Mouse (Mus musculus): ENCODE data around the gene Nfya. TPM values are rescaled to one million over a fixed set of nuclear protein-coding genes. Genes with fewer than 3 reads are reported as not detected.
"Not testable (repeated sequence)": the region's sequence is repeated elsewhere in the genome, so short reads cannot be mapped to it uniquely, and the experiment has no call there.

Nfya gene
- total RNA-seq, 2 experiments from 2014 or later, result 6.9 TPM

DNA sequence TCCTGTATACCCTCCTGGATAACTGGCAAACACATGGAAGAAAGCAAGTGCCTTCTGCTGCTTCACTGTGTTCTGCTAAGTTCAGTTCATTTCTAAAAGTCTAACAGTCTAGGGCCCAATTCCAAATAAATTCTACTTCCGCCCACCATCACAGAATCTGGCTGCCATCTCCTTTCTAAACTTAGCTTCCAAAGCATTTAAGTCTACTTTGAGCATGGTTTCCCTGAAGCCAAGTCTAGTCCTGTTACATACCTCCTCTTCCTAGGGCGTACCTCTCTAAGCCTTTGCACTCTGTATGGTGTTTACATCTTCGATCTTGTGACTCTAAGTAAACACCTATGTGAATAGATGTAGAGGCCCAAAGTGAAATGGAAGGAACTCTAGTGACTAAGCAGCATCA is 17.1 kb downstream of the Nfya start:
- DNase-seq, result no peak

DNA sequence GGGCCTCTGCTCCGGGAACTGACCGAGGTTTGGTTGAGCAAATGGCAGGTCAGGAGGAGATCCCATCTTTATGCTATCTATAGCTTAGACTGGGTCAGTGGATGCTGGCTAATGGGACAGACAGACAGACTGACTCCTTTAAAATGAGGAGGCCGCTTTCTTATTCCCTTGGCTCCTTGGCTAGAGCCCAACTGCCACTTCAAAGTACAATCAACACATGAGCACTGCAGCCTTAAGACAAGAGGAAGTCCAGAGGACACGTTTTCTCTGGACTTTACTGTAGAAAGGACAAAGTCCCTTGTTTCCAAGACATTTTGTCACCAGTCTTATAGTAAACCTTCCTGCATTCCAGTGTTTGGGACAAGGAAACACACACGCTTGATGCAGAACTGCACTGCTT is 18.3 kb downstream of the Nfya start:
- no peak for DNase-seq

DNA sequence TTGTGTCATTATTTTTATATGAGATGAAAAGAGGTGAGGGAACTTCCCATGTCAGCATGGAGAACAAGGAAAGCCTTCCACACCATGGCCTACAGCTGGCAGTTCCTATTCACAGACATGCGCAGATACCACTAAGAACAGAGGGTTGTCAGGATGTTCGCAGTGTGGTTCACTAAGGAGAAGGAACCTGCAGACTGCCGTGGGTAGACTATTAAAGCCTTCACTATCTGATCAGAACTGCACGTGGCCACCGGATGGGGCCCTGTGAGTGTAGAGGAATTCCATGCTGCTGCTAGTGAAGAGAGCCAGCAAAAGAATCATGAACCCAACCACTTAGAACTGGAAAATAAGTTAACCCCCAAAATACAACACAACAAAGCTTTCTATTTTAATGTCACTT is 20.3 kb downstream of the Nfya start:
- DNase-seq, result no peak

DNA sequence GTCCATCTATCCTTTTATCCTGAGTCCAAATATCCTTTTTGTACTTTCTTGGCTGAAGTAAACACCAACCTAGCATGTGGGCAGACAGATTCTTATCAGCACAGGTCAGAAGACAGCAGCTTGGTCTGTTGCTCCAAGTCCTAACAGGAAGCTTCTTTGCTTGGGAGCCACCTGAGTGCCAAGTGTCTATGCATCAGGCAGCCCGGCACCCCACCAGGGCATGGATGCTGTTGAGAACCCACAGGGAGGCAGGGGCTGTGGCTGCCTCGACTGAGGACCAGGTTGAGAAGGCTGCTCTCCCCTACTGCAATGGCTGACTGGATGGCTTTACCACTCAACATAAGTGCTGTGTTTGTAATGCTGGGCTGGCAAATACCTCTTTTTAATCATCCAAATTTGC is 21.0 kb downstream of the Nfya start:
- no peak for DNase-seq

DNA sequence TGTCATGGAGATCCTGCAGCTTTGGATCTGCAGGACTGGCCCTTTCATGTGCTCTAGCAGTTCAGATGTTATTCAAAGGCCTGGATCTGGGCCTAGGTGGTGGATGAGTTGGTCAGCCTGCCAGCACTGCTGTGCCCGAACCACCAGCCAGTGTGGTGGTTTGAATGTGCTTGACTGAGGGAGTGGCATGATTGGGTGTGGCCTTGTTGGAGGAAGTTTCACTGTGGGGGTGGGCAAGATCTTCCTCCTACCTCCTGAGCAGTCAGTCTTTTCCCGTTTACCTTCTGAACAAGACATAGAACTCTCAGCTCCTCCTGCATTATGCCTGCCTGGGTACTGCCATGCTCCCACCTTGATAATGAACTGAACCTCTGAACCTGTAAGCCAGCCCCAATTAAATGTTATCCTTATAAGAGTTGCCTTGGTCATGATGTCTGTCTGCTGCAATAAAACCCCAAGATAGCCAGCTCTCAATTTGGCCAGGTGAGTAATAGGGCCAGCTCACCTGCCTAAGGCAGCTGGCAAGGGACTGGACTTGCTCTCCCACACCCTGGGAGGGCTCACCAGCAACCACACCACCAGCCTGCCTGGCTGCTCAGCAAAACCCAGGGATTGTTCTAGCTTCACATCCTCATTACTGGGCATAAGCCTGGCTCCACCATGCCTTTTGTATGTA is 23.8 kb downstream of the Nfya start:
- no peak for DNase-seq

DNA sequence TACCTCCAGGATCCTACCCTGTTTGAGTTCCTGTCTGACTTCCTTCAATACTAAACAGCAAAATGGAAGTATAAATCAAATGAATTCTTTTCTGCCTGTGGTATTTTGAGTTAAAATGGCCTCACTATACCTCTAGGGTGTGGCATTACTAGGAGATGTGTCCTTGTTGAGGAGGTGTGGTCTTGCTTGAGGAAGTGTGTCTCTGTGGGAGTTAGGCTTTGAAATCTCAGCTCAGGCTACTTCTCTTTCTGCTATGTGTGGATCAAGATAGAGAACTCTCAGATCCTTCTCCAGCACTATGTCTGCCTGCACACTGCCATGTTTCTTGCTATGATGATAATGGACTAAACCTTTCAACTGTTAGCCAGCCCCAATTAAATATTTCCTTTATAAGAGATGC is 30.7 kb downstream of the Nfya start:
- DNase-seq, result no peak

DNA sequence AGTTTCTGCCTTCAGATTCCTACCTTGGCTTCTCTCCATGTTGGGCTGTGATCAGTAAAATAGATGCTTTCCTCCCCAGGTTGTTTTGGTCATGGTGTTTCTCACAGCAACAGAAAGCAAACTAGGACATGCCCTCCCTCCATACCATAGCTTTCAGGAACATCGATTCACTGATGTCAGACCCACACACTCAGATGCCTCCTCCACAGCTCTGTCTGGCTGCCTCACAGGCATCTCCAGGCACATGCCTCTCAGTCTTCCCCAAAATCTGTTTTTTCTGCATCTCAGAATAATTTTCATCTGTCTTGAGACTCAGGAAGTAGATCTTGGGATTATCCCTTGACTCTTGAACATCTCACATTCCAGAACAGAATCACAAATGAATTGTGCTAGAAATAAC is 33.6 kb downstream of the Nfya start:
- DNase-seq, result no peak

DNA sequence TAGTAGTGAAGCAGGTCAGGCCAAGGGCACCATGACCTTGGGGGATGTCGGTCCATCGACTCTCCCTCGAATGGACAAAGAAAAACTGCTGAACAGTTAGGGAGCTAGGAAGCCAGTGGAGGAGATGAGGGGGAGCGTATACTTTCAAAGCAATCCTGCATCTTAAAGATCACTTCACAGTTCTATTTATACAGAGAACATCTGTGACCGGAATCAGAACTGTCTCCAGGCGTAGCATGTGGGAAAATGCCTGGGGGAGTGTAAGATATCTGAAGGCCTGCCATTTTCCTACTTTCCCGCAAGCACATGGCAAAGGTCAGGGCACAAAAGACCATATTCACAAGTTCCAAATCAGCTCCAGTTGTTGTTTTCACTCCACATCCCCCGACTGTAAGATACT is 36.7 kb downstream of the Nfya start:
- no peak for DNase-seq

DNA sequence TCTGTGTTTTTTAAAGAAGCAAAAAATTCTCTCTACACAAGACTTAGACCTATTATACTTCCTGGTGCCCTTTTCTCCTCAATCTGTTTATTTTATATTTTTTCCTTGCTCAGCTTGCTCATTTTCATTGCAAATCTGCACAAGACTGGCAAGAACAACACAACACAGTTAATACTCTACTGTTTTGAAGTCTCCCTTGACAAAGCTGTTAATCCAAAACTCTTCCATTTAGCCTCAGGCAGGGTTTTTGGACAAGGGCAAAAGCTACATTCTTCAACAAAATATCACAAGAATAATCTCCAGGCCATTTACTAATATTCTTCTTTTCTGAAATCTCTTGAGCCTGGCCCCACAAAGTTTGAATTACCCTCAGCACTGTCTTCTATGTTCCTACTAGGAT is 38.1 kb downstream of the Nfya start:
- no peak for DNase-seq

DNA sequence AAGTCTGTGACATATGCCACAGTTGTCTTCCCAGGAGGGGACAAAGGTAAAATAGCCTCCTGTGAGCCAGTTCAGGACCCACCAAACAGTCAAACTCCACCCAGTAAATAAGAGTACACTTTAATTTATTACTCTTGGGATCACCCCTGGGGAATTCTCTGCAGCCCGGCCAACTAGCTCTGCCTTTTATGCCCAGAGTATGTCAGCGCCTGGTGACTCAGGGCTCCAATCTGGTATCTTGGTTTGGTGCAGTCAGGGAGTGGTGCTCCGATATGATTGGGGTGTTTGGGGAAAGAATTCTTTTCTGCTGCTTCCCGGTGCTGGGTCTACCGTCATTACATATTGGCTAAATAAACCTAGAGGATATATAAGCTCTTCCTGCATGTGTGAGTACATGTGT is 42.9 kb downstream of the Nfya start:
- no peak for DNase-seq

DNA sequence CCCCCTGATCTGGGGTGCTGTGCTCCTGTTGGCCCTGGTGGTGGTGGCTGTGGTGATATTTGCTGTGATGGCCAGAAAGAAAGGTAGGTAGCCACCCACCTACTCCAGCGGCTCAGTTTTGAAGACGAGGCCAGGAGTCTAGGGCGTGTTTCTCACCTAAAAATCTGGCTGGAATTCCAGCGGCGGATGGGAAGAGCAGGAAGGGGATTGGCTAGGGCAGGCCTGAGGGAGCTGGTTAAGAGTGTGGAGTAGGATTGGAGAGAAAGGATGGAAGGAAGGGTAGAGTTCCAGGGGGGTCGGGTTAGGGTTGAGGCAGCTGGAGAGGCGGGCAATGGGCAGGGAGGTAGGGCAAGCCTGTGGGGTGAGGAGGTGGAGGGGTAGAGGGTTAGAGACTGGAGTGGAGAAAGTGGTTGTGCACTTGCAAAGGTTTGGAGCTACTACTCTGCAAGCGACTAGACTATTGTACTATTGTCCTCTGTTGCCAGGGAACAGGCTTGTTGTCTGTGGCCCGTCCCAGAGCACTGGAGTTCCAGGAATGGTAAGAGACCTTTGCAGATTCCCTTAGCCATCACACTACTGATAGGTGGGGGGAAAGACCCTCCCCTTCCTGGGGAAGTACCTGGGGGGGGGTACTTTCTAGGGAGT is 44.1 kb downstream of the Nfya start:
- DNase-seq, result no peak

DNA sequence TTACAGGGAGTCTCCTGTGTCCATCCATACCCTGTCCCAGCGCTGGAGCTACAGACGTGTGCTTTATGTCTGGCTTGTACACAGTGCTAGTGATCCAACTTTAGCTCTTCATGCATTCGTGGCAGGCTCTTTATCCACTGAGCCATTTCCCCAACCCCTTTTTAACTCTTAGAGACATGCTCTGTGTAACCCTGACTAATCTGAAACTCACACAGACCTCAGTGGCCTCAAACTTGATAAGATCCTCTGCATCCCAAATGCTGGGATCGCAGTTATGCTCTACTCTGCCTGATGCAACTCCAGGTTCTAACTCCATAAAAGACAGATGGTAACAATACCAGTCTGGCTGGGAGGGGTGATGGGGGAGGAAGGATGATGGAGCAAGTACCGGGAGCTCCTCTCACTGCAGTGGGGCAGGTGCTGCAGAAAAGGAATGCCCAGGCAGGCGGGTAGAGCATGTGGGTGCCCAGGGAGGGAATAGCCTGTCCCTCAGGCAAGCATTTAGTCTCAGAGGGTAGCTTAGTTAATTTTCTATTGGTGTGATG is 46.2 kb downstream of the Nfya start:
- DNase-seq, result no peak

DNA sequence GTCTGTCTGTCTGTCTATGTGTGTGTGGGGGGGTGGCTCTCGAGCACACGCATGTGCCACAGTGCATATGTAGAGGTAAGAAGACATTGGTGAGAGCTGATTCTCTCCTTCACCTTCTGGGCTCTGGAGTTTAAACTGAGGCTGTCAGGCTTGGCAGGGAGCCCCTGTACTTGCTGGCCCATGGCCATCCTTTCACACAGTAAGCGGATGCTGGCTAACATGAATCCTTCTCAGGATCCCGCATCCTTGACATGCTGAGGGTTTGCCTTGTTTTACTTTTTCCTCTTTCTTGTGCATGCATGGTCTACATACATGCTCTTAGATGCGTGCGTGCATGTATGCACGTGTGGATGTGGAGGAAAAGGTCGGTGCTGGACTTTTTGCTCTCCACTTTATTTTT is 46.7 kb downstream of the Nfya start:
- no peak for DNase-seq

DNA sequence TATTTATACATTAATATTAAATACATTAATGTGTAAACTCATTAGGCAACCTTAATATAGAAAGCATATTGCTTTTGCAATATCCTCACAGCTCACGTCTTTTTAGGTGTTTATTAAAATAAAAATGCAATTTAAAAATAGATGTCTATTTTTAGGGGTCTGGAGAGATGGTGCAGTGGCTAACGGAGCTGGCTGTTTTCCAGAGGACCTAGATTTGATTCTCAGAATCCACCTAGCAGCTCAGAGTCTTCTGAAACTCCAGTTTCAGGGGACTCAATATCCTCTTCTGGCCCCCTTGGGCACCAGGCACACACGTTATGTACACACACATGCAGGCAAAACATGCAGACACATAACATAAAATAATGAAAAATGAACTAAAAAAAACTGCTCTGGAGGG is 47.4 kb downstream of the Nfya start:
- no peak for DNase-seq

DNA sequence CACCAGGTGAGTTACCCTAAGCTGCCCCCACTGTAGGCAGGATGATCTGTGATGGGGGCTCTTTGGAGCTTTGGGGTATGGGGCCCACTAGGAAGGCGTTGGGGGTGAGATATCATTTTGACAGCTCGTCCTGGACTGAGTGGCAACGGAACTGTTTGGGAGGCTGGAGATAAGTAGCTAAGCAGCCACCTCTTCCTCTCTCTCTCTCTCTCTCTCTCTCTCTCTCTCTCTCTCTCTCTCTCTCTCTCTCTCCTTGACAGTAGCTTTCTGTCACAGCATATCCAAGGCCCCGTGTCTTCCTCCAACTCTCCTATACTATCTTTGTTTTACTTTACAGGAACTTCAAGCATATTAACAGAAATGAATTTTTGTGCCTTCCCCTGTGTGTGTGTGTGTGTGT is 49.2 kb downstream of the Nfya start:
- no peak for DNase-seq

DNA sequence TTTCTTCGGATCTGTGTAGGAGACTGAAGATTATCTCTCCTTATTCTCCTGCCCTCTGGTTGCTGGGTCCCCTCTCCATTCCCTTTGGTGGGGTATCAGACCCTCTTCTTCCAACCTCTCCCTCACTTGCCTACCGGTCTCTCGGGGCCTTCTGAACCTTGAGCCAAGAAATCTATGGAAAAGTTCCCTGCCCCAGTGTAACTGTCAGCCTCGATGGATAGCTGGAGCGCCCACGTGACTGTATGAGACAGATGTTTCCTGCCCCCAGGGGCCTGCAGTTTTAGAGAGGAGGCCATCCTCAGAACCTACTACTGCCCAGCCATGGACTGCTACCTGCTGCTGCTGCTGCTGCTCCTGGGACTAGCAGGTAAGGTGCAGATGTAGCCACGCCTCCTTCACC is 50.1 kb downstream of the Nfya start, which contains the start of gene Treml1:
Gene Treml1 (plus strand): TSS at position 301 of the 400 bp plus-strand sequence.
- DNase-seq, result no peak

DNA sequence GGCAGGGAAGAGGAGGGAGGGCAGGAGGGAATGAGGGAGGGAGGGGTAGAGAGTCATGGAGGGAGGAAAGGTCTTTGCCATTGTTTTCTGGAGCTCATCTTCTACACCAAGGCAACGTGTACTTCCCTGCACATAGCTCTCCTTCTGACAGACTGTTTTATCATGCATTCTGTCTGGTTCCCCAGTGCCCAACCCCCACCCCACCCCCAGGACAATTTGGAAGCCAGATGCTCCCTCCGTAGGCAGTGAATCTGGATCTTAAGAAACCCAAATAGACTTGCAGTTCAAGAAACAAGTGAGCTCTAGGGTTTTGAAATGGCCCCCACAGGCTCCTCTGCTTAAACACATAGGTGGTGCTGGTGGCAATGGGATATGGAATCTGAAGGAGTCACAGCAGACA is 51.8 kb downstream of the Nfya start:
- no peak for DNase-seq

DNA sequence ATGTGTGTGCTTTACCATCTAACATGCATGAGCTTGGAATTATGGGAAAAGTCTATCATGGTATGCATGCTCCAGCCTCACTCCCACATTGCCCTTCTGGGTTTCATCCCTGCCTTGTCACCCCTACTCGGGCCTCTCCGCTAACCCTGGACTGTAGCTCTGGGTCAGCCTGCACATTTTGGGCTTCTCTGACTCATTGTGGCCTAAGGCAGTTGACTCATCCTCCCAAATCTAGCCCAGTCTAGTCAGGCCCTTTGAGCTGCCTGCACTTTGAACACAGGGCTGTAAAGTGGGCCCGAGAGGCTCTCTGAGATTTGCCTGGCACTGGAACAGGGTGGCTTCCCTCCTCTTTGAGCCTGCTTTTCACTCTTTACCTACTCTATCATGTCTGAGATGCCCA is 53.9 kb downstream of the Nfya start:
- no peak for DNase-seq

DNA sequence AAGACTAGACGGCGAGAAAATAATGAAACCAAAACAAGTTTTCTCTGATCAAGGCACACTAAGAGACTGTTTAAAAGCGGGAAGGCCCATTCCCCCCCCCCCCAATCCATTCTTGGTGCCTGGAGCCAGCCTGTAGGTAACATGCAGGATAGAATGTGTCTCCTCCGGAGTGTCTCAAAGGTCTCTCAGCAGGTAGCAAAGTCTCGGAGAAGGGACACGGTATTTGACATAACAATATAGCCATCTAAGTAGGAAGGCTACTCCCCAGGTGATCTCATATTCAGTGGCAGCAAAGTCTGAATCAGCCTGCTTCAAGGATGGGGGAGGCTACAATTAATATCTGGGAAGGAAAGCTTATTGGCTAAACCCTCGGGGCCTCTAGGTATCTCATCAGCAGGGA is 56.7 kb downstream of the Nfya start:
- not testable (repeated sequence) for DNase-seq

DNA sequence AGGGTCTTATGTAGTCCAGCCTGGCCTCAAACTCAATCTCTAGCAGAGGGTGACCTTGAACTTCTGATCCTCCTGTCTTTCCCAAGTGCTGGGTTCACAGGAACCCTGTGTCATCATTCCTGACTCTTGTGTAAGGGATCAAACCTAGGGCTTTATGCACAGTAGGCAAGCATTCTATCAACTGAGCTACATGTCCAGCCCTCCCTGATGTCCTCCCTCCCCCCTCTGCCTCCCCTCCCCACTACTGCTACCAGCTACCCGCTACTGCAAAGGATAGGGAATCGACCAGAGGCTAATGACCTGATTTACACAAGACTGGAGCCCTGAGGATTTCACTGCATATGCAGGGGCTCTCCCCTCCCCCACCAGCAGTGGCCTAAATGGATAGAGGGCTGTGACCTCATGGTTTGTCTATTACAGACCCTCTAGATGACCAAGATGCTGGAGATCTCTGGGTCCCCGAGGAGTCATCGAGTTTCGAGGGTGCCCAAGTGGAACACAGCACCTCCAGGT is 59.0 kb downstream of the Nfya start:
- DNase-seq, result no peak

DNA sequence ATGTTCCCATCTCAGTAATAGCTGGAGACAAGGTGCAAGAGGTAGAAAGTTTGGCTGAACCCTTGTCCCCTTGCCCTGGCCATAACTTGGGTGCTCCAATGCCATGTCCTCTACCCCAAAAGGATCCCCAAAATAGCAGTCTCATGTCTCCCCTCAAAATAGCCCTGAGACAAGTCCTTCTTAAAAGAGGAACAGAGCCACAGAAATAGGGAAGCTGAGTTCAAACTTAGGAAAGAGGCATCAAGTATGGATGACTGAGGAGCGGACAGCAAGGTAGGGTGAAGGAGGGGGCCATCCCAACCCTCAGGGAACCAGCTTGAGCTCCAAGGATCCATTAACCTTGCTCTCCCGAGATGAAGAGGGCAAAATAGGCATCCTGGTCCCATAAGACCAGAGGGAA is 62.4 kb downstream of the Nfya start:
- no peak for DNase-seq

DNA sequence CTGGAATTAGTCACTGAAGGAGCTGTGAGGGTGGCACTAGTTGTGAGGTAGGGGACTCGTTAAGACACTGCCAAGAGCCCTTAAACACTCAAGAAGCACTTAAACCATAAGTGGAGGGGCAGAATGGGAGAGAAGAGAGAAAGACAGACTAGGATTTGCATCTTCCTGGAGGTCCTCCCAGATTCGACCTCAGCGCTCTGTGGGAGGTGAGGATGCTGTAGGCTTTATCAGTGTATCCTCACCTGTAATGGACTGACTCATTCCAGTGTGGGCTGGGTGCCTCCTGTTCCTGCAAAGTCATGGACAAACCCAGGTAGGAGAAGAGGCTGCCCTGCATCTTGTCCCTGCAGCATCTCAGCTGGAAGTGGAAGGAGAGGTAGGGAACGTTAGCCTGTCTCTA is 62.9 kb downstream of the Nfya start:
- DNase-seq, result no peak

DNA sequence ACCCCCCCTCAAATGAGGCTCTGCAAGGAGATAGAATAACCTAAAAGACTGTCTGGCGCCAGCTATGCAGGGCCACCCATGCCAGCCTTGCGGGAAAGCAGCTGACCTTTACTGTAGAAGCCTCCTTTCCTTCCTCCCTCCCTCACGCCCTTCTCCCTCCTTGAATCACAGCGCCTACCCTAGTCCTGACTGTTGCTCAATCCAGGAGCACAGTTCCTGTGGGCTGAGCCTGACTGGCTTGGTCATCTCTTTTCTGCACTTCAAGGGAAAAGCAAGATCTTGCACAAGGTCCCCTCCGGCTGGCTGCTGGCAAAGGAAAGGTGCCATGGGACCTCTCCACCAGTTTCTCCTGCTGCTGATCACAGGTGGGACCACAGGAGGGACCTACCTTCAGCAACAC is 63.5 kb downstream of the Nfya start, which contains the start of gene Trem2:
Gene Trem2 (plus strand): TSS at position 171 of the 400 bp plus-strand sequence.
- DNase-seq, result no peak

DNA sequence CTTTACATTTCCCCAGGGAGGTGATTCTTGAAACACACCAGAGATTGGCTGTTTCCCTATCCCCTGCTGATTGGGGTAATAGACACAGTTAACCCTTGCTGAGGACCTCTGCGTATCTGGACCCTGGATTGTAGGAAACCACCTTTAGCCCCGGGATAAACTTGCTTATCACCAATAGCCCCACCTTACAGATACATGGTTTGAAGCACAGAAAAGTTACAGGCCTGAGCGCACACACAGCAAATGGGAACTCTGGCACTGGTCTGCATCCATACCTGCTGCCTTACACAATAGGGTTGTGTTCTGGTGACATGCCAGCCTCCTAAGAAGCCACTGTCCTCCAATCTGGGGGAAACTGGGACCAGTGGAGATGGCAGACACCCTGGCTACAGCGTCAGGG is 63.9 kb downstream of the Nfya start:
- DNase-seq, result no peak
